Mouse (Mus musculus) MEL (cell line): Measurements from ENCODE around the gene Kansl1. TPM values are rescaled to one million over a fixed set of nuclear protein-coding genes. Genes with fewer than 3 reads are reported as not detected.

Source experiments
- DNase-seq: peaks from one replicate; pipeline ENCODE4 v3.0.0; 2011; ENCODE audit warnings: low read depth, low spot score
- H3K27ac ChIP-seq: 2 replicates; pipeline ENCODE4 v1.5.1; 2012; ENCODE audit warnings: low read depth, mild to moderate bottlenecking, control low read depth, low read length, moderate library complexity; ENCODE audit not compliant: control insufficient read depth
- H3K27me3 ChIP-seq, 2 experiments: fragments of 150-350 bp in 1 of 2; sonication (generic) in 1 of 2; 2 replicates each; pipeline ENCODE4 v1.6.1; 2012; ENCODE audit warnings: low read length in 2 of 2, mild to moderate bottlenecking in 2 of 2, improper control_type of control experiment in 1 of 2, moderate library complexity in 1 of 2; ENCODE audit not compliant: insufficient read depth in 2 of 2, control insufficient read depth in 1 of 2
- H3K36me3 ChIP-seq, 2 experiments: 2 replicates each; pipeline ENCODE4 v1.6.1; 2012 to 2014; ENCODE audit warnings: low read length in 2 of 2, improper control_type of control experiment in 1 of 2, inconsistent platforms in 1 of 2, mild to moderate bottlenecking in 1 of 2; ENCODE audit not compliant: insufficient read depth in 2 of 2, control insufficient read depth in 1 of 2
- H3K4me1 ChIP-seq, 2 experiments: fragments of 150-350 bp in 1 of 2; sonication (generic) in 1 of 2; 2 replicates each; pipeline ENCODE4 v1.6.1; 2012; ENCODE audit warnings: low read length in 2 of 2, improper control_type of control experiment in 1 of 2, mild to moderate bottlenecking in 1 of 2; ENCODE audit not compliant: insufficient read depth in 2 of 2, control insufficient read depth in 1 of 2
- H3K4me3 ChIP-seq, 2 experiments: fragments of 150-350 bp in 1 of 2; sonication (generic) in 1 of 2; 2 replicates each; pipeline ENCODE4 v1.5.1; 2012; ENCODE audit warnings: low read depth in 2 of 2, low read length in 2 of 2, mild to moderate bottlenecking in 2 of 2, moderate library complexity in 2 of 2, control low read depth in 1 of 2, improper control_type of control experiment in 1 of 2; ENCODE audit not compliant: control insufficient read depth in 1 of 2, insufficient read depth in 1 of 2
- H3K79me2 ChIP-seq: 2 replicates; pipeline ENCODE4 v1.6.1; 2012; ENCODE audit warnings: mild to moderate bottlenecking, low read length, moderate library complexity; ENCODE audit not compliant: control insufficient read depth, poor library complexity, insufficient read depth
- H3K9ac ChIP-seq: 2 replicates; pipeline ENCODE4 v1.6.1; 2012; ENCODE audit warnings: low read depth, mild to moderate bottlenecking, control low read depth, low read length, moderate library complexity; ENCODE audit not compliant: control insufficient read depth, poor library complexity, severe bottlenecking
- H3K9me3 ChIP-seq: fragments of 150-350 bp; sonication (generic); replicated peaks from 2 replicates; pipeline ENCODE4 v1.6.1; 2012; ENCODE audit warnings: mild to moderate bottlenecking, low read length, improper control_type of control experiment, moderate library complexity; ENCODE audit not compliant: insufficient read depth
- CHD1 ChIP-seq: IDR thresholded peaks from 2 replicates; pipeline ENCODE4 v1.6.1; 2012; ENCODE audit warnings: low read depth, mild to moderate bottlenecking, inconsistent platforms, low read length, improper control_type of control experiment
- CHD2 ChIP-seq: IDR thresholded peaks from 2 replicates; pipeline ENCODE4 v1.6.1; 2011; ENCODE audit warnings: low read length, improper control_type of control experiment
- E2F4 ChIP-seq: IDR thresholded peaks from 2 replicates; pipeline ENCODE4 v1.6.1; 2011; ENCODE audit warnings: low read depth, low read length, improper control_type of control experiment, borderline replicate concordance
- ELF1 ChIP-seq: IDR thresholded peaks from 2 replicates; pipeline ENCODE4 v1.6.1; 2014; ENCODE audit warnings: low read depth, mild to moderate bottlenecking, inconsistent platforms, low read length, improper control_type of control experiment, moderate library complexity
- EP300 ChIP-seq, 2 experiments: IDR thresholded peaks; 2 replicates each; pipeline ENCODE4 v1.6.1; 2011; ENCODE audit warnings: improper control_type of control experiment in 2 of 2, low read length in 2 of 2, low read depth in 1 of 2, mild to moderate bottlenecking in 1 of 2
- ETS1 ChIP-seq: IDR thresholded peaks from 2 replicates; pipeline ENCODE4 v1.6.1; 2012; ENCODE audit warnings: low read depth, mild to moderate bottlenecking, inconsistent platforms, low read length, improper control_type of control experiment, moderate library complexity
- GATA1 ChIP-seq: IDR thresholded peaks from 2 replicates; pipeline ENCODE4 v1.6.1; 2011; ENCODE audit warnings: low read depth, low read length, improper control_type of control experiment
- HCFC1 ChIP-seq: IDR thresholded peaks from 2 replicates; pipeline ENCODE4 v1.6.1; 2012; ENCODE audit warnings: low read depth, mild to moderate bottlenecking, inconsistent platforms, low read length, improper control_type of control experiment, moderate library complexity
- KAT2A ChIP-seq: conservative IDR thresholded peaks from 2 replicates; pipeline ENCODE4 v1.6.1; 2012; ENCODE audit warnings: low read depth, low read length, improper control_type of control experiment, inconsistent platforms
- MAFK ChIP-seq: IDR thresholded peaks from 2 replicates; pipeline ENCODE4 v1.6.1; 2011; ENCODE audit warnings: low read depth, mild to moderate bottlenecking, low read length, improper control_type of control experiment, borderline replicate concordance
- MAX ChIP-seq: IDR thresholded peaks from 2 replicates; pipeline ENCODE4 v1.6.1; 2011; ENCODE audit warnings: low read length, improper control_type of control experiment
- MAZ ChIP-seq: IDR thresholded peaks from 2 replicates; pipeline ENCODE4 v1.6.1; 2012; ENCODE audit warnings: low read depth, mild to moderate bottlenecking, inconsistent platforms, low read length, improper control_type of control experiment
- MEF2A ChIP-seq: IDR thresholded peaks from 2 replicates; pipeline ENCODE4 v1.6.1; 2014; ENCODE audit warnings: low read depth, mild to moderate bottlenecking, inconsistent platforms, low read length, improper control_type of control experiment; ENCODE audit not compliant: poor library complexity, insufficient replicate concordance, severe bottlenecking; ENCODE audit errors: extremely low read depth
- MXI1 ChIP-seq: IDR thresholded peaks from 2 replicates; pipeline ENCODE4 v1.6.1; 2011; ENCODE audit warnings: mild to moderate bottlenecking, low read depth, low read length, improper control_type of control experiment
- POLR2A ChIP-seq, 2 experiments: IDR thresholded peaks; 2 replicates each; pipeline ENCODE4 v1.6.1; 2011 to 2012; ENCODE audit warnings: low read length in 2 of 2, mild to moderate bottlenecking in 2 of 2, control low read depth in 1 of 2, improper control_type of control experiment in 1 of 2, low read depth in 1 of 2, moderate library complexity in 1 of 2; ENCODE audit not compliant: control insufficient read depth in 1 of 2, insufficient read depth in 1 of 2, poor library complexity in 1 of 2
- POLR2AphosphoS2 ChIP-seq: IDR thresholded peaks from 2 replicates; pipeline ENCODE4 v1.6.1; 2011; ENCODE audit warnings: low read length, improper control_type of control experiment
- POLR2AphosphoS5 ChIP-seq: IDR thresholded peaks from 2 replicates; pipeline ENCODE4 v1.6.1; 2012; ENCODE audit warnings: low read depth, borderline replicate concordance, mild to moderate bottlenecking, inconsistent platforms, low read length, moderate library complexity, mixed read lengths
- RAD21 ChIP-seq: IDR thresholded peaks from 2 replicates; pipeline ENCODE4 v1.6.1; 2011; ENCODE audit warnings: mild to moderate bottlenecking, low read depth, low read length, improper control_type of control experiment
- RCOR1 ChIP-seq: IDR thresholded peaks from 2 replicates; pipeline ENCODE4 v1.6.1; 2012; ENCODE audit warnings: low read depth, mild to moderate bottlenecking, inconsistent platforms, low read length, improper control_type of control experiment
- SIN3A ChIP-seq: IDR thresholded peaks from 2 replicates; pipeline ENCODE4 v1.6.1; 2012; ENCODE audit warnings: low read length, improper control_type of control experiment, inconsistent platforms
- SMC3 ChIP-seq: IDR thresholded peaks from 2 replicates; pipeline ENCODE4 v1.6.1; 2011; ENCODE audit warnings: low read depth, low read length, improper control_type of control experiment
- TBP ChIP-seq: IDR thresholded peaks from 2 replicates; pipeline ENCODE4 v1.8.0; 2011; ENCODE audit warnings: low read depth, low read length, improper control_type of control experiment
- TCF12 ChIP-seq: IDR thresholded peaks from 2 replicates; pipeline ENCODE4 v1.6.1; 2014; ENCODE audit warnings: low read depth, mild to moderate bottlenecking, inconsistent platforms, low read length, improper control_type of control experiment, moderate library complexity
- USF1 ChIP-seq: IDR thresholded peaks from 2 replicates; pipeline ENCODE4 v1.6.1; 2014; ENCODE audit warnings: low read depth, mild to moderate bottlenecking, inconsistent platforms, low read length, improper control_type of control experiment, moderate library complexity
- USF2 ChIP-seq, 2 experiments: IDR thresholded peaks; 2 replicates each; pipeline ENCODE4 v1.6.1; 2011 to 2012; ENCODE audit warnings: improper control_type of control experiment in 2 of 2, low read length in 2 of 2, borderline replicate concordance in 1 of 2, inconsistent platforms in 1 of 2, low read depth in 1 of 2, mild to moderate bottlenecking in 1 of 2; ENCODE audit not compliant: insufficient read depth in 1 of 2
- ZKSCAN1 ChIP-seq: IDR thresholded peaks from 2 replicates; pipeline ENCODE4 v1.6.1; 2012; ENCODE audit warnings: low read depth, mild to moderate bottlenecking, inconsistent platforms, low read length, improper control_type of control experiment, moderate library complexity
- ZNF384 ChIP-seq: IDR thresholded peaks from 2 replicates; pipeline ENCODE4 v1.6.1; 2012; ENCODE audit warnings: low read depth, mild to moderate bottlenecking, inconsistent platforms, low read length, improper control_type of control experiment
- polyA plus RNA-seq, 2 experiments: library from polyadenylated mRNA; stranded (reverse) in 1 of 2; unstranded in 1 of 2; fragments of >175 nt in 1 of 2; fragments of >200 nt in 1 of 2; gene quantifications; 2 replicates each; pipeline versions ENCODE4 v1.2.1 to v1.2.4; 2012; ENCODE audit warnings: low replicate concordance in 2 of 2, low read depth in 1 of 2; ENCODE audit not compliant: insufficient read length in 2 of 2, insufficient read depth in 1 of 2, missing spikeins in 1 of 2
- total RNA-seq: library from RNA; depleted of rRNA; stranded (reverse); fragments of 300-350 nt; gene quantifications from 2 replicates; pipeline ENCODE4 v1.2.3, GENCODE M21; 2012

Gene Kansl1
- total and polyA plus RNA-seq, 3 experiments: 14.9 to 76.3 (median 56.4) TPM

DNA sequence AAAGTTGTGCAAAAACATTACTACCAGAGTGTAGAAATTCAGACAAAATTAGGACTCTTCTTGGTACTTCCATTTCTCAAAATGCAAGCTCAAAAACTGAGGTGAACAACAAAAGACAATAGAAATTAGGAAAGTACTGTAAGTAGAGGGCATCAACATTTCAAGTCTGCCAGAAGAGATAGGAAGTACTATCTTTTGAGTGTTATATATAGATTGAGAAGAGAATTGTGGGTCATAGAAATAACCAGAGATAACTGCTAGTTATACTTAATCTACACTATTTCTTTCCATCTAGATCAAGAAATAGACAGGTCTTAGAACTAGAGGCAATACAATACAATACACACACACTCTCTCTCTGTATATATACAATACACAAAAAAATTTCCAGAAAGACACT is 30.2 kb downstream of the Kansl1 start (continued):
- TF ChIP-seq POLR2AphosphoS2 (no peak), USF1 (no peak), SMC3 (peak; percentile 11; the same call in 1 of the 2 replicates), MXI1 (0 out of 2 replicates have a peak, but pooled peaks have one; percentile 48), GATA1 (peak; percentile 97), MAFK (peak; percentile 77), HCFC1 (peak; percentile 55), MAX (no peak), ZKSCAN1 (0 out of 2 replicates have a peak, but pooled peaks have one; percentile 29), CHD2 (no peak), RAD21 (no peak), ETS1 (peak; percentile 92), TBP (0 out of 2 replicates have a peak, but pooled peaks have one; percentile 6), E2F4 (no peak; the same call in 1 of the 2 replicates)

DNA sequence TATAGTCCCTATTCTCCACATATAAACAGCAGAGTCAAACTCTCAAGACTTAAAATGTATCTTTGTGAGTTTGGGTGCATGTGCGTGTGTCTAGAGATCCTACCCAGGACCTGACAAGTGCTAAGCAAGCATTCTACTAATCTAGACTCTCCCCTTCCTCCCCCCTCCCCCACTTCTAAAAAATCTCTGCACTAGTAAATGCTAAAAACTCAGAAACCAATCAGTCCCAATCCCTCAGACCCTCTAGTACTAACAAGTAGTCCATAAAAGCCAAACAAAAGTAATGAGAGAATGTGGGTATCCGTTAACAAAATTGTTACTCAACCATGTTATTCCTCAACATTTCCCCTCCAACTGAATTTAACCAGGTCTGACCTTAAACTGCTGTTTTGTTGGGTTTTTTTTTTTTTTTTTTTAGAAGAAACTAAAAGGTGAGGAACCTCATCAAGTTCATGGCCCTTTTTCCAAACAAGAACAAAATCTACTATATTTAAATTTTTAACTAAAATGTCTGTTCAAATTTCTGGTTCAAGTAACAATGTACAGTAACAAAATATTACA is 32.2 kb downstream of the Kansl1 start:
- Histone ChIP-seq H3K9ac (peak overlapping the region; percentile 18), H3K27me3 (no peaks in the 10 kb centered on the region), H3K4me1 (peaks cover 25 to 66% of the 10 kb centered on the region in 2 experiments), H3K27ac (peak overlapping the region; percentile 70), H3K79me2 (peaks cover 54% of the 10 kb centered on the region), H3K36me3 (peaks cover 2 to 61% of the 10 kb centered on the region in 2 experiments; a peak in 3 of 4 replicates), H3K4me3 (no peak overlapping the region), H3K9me3 (no peaks in the 10 kb centered on the region)
- DNase-seq: peak; percentile 38
- TF ChIP-seq MAFK (no peak), POLR2AphosphoS5 (no peak), RAD21 (no peak), USF1 (no peak), ZKSCAN1 (no peak), POLR2AphosphoS2 (no peak), ELF1 (no peak), CHD2 (no peak), ZNF384 (peak; percentile 58), SIN3A (no peak), POLR2A (IDR thresholded peaks at IDR 0.05; ENCODE audit: control insufficient read depth in 1 of 2, insufficient read depth in 1 of 2, low read depth in 1 of 2, low read length in 2 of 2, poor library complexity in 1 of 2) (no peak), MAZ (no peak), ETS1 (no peak), CHD1 (peak; percentile 73), KAT2A (no peak), TCF12 (no peak), MXI1 (no peak), USF2 (IDR thresholded peaks at IDR 0.05; ENCODE audit: borderline replicate concordance in 1 of 2, insufficient read depth in 1 of 2, low read depth in 1 of 2, low read length in 2 of 2) (no peak), EP300 (IDR thresholded peaks at IDR 0.05; ENCODE audit: low read depth in 1 of 2, low read length in 2 of 2) (no peak), MEF2A (no peak), RCOR1 (peak; percentile 33; the same call in 1 of the 2 replicates), HCFC1 (no peak)
